Mouse (Mus musculus) lung, postnatal 4 days (tissue): Measurements from ENCODE around the gene Bicdl1.

Experiments used
- DNase-seq, 2 experiments: peaks; one replicate each; pipeline ENCODE4 v3.0.0; 2021

Bicdl1 gene

DNA sequence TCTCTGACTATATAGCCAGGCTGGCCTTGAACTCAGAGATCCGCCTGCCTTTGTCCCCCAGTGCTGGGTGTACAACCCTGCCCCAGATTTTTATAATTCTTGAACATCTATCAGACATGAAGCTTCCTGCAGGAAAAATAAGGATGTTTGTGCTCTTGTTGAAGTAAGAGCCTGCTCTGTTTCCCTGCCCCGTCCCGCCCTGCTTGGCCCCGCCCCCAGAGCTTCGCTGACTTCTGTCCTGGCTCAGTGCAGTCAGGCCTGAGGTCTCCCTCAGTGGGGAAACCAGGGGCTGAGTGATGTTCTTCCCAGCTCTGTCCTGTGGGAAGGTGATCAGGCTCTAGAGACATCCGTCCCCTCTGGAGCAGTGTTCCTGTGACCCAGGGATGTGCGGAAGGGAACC, 108.7 kb downstream of the Bicdl1 start:
- no peak for DNase-seq

GRCm38 (mm10) chr5:115619690-115620089, 111.7 kb downstream of the Bicdl1 start:
- no peak for DNase-seq

DNA sequence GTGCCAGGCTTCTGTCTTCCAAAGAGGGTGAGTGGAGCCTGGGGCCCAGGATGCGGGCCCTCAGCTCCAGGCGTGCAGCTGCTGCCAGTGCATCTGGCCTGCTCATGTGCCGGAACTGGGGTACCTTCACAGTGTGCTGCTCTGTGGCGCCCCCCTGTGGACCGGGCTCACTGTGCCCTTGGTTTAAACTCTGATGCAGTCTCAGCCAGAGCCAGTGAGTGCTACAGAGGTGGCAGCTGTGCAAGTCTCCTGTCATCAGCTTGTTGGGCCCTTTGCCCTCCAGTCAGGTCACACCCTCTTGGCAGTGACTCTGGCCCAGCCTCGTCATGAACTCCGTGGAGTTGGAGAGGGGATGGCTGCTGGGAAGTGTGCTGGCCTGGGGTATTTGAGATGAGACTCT, 116.5 kb downstream of the Bicdl1 start:
- DNase-seq, result peak; percentile 48 to 66

- DNase-seq, result no peak
These were observed 118.1 kb downstream of the Bicdl1 start for GRCm38 (mm10) chr5:115613332-115613731.

DNA sequence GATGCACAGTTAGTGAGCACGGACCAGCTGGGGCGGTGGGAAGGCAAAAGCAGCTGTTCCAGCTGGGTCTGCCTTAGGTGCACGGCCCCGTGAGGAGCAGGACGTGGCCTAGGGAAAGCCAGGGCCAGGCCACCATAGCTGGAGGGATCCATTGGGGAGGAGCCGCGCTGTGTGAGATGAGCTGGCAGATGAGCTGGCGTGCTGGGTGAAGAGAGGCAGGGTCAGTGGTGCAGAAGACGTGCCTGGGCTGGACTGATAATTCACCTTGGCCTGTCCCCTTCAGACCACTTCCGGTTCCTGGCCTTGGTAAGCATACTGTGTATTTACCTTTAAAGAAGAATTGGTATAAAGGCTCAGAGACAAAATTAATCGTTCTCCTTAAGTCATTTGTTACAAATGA, 119.9 kb downstream of the Bicdl1 start:
- DNase-seq, result no peak

DNA sequence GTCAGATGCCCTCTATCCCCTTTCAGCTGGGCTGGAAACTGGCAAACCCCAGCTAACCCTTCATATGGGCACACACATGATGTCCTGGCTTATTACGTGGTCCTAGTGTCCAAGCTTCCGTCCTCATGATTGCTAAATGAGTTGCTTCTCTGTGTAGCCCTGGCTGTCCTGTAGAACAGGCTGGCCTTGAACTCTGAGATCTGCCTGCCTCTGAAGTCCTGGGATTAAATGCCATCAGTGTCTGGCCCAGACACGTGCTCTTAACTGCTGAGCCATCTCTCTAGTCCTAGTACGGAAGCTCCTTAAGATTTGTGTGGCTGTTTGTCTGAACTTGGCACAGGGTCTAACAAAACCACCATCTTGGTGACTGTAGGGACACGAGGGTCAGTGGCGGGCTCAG, 127.9 kb downstream of the Bicdl1 start:
- no peak for DNase-seq
